Mouse (Mus musculus): ENCODE measurements around the gene Cap1.

Gene Cap1

DNA sequence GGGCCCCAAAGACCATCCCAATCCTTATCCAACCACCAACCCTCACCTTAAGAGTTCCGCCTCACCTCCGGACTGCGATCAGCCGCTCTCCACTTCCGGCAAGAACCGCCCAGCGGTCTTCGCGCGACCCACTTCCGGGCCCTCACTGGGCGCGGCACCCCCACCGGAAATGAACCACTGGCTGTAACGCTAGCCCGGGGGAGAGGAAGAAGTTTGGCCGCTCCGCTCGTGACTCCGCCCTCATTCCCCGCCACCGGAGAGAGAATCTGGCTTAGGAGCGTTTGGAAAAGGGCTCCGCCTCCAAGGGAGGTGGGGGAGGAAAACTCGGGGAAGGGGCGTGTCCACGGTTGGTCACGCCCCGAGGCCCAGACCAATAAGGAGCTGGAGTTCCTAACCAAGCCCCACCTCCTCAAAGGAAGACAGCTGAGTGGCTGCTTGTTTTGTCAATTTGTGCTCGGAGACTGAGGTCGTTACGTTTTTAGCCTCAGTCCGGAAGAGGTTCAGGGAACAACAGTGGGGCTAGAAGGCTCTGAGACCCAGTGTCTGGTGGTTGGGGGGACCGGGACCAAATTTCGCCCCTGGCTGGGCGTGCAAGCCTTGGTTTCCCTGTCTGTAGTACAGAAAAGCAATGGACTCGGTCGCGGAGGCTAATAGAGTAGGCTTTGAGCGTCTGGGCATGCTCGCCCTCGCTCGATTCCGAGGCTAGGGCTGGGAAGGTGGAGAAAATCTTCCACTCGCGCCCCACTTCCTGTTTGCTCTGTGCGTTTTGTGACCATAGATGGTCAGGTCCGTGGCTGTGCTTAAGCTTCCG is at the start of gene Cap1:
Gene Cap1, minus strand, starts transcription at position 289 of the 811 bp plus-strand sequence.
- peak; percentile 97 for DNase-seq

DNA sequence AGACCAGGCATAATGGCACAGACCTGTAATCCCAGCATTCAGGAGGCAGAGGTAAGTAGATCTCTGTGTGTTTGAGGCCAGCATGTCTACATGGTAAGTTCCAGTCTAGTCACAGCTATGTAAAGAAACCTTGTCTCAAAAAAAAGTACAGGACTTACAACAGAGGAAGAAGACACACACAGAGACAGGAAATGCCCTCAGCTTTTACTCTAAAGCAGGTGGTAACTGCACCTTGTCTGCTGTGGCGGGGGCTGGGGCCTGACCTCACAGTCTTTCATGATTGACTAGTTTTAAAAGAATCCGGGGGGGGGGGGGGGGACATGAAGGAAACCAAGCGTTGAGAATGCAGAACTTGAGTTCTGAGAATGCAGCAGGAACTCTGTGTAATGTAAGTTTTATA is 48.0 kb upstream of the Cap1 start:
- no peak for DNase-seq

DNA sequence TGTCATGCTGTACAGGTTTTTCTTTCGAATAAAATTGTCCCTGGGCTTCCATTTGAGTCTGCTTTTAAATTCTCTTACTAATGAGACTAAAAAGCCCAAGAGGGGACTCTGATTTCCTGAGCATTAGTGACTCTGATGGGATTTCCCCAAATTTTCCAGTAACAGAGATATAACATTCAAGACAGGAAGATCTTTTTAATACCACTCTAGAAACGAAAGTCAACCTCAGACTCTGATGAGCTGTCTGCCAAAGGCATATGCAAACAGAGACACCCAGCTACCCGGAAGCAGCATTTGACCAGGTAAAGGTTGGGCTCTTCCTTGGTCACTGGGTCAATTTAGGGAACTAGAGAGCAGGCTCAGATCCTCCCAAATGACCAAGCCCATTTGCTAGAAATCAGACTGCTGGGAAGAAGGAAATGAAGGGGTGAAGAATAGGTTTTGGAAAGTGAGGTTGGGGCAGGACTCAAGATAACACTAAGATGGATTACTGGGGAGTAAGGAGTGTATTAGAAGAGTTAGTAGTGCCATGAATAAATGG is 47.3 kb upstream of the Cap1 start:
- no peak for DNase-seq

DNA sequence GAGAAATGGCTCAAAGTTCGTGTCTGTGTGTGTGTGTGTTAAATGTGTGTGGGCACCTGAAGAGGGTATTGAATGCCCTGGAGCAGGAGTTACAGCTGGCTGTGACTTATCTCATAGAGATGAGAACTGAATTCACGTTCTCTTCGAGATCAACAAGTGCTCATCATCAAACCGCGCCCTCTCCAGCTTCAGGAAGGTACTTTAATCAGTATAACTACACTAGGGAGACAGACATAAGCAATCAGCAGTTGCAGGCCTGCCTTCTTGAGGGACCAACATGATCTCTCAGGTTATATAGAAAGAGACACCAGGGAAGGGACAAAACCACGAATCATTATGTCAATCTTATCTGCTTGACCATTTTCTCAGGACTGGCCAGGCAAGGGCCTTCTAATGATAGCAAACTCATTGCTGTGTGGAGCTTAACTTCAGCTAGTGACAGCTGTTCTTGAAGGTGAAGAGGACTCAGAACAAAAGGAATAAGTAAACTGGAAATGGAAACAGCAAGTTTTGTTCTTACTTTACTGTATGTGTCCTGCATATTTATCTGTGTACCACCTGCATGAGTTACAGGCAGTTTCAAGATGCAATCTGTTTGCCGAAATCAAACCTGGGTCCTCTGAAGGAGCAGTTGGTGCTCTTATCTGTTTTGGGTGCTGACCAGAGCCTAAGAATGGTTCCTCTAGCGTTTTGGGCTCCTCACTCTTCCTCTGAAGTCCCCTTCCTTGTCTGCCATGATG is 46.6 kb upstream of the Cap1 start:
- DNase-seq: no peak

DNA sequence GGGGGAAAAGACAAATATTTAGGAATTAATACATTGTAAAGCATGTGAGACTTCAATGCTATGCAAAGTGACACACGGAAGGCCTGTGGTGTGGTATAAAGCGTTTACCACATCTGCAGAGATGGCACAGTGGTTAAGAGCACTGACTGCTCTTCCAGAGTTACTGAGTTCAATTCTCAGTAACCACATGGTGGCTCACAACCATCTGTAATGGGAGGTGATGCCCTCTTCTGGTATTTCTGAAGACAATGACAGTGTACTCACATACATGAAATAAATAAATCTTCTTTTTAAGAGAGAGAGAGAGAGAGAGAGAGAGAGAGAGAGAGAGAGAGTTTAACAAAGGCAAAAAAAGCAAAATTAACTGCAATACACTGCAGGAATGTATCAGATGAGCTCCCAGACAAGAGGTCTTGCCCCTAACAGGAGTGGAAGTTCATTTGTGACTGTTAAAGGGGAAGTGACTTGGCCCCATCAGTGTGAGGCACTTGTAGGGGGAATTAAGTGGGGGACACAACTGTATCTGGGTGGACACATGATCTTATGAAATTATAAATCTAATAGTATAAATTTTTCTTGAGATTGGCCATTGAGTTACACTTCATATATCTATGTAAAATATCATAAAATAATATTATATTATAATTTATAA is 45.2 kb upstream of the Cap1 start:
- no peak for DNase-seq

DNA sequence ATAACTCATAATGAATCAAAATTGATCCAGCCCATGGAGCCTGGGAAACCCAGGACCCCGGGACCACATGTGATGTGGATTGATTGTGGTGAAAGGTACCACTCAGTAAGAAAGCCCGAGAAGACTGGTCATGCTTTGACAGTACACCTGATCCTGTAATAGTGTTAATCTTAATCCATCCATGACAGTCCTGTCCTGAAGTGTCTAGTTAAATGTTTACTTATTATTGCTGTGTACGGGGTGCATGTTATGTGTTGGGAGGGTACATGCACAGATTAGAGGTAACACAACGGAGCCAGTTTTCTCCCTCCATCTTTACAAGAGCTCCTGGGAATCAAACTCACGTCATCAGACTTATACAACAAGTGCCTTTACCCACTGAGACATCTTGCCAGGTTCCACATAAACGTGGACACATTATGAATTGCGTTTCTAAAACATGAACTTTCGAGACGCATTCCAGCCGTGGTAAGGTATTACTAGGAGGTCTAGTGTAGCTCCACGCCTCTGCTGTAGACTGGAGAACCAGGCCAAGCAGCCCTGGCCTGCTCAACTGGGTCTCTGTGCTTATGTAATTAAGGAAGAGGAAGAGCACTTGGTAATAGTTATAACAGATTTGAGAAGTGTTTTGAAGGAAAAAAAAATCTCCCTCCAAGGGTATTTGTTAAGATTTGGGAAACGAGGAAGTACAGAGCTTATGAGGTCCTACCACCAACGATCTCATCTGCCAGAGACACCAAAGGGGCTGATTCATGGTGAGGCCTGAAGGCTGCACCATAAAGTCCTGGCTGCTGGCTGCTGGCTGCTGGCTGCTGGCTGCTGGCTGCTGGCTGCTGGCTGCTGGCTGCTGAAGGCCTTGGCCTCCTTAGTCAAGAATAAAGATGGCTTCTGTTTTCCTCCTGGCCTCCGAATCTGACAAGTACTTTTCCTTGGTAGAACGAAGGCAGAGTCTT is 37.8 kb upstream of the Cap1 start:
- no peak for DNase-seq

GRCm38 (mm10) chr4:122922841-122923240 is 37.0 kb upstream of the Cap1 start:
- DNase-seq: no peak

- DNase-seq: no peak
Observed at GRCm38 (mm10) chr4:122915985-122916384, 30.1 kb upstream of the Cap1 start.

DNA sequence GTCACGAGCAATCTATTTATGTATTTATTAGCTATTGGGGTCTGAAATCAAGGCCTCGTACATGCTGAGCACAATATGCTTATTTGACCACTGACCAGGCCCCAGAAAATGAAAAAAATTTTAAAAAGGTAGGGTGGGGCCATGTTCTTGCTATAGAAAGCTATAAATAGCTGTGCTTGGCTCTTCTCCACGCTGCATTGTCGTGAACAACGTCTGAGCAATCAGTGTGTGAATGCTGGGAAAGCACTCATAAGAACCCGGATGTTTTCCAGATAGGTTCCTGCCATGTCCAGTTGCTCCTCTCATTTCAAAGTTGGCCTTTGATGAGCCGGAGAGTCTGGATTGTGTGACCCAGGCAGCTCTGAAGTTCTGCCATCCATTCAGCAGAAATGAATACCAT is 28.3 kb upstream of the Cap1 start:
- DNase-seq: no peak

- DNase-seq: no peak
Observed at GRCm38 (mm10) chr4:122912613-122913012, 26.8 kb upstream of the Cap1 start.

DNA sequence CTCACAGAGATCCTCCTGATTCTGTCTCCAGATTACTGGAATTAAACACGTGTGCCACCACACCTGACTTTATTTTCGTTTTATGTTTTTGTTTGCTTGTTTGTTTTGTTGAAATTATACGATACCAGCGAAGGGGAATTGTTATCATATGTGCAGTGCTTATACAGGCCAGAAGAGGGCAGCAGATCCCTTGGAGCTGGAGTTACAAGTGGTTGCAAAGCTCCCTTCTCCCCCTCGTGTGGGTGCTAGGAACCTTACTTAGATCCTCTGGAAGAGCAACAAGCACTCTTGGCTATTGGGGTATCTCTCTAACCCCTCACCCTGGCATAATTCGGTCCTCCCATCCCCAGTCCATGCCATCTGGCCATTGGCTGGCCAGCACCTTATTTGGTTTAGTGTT is 24.7 kb upstream of the Cap1 start:
- DNase-seq: no peak

DNA sequence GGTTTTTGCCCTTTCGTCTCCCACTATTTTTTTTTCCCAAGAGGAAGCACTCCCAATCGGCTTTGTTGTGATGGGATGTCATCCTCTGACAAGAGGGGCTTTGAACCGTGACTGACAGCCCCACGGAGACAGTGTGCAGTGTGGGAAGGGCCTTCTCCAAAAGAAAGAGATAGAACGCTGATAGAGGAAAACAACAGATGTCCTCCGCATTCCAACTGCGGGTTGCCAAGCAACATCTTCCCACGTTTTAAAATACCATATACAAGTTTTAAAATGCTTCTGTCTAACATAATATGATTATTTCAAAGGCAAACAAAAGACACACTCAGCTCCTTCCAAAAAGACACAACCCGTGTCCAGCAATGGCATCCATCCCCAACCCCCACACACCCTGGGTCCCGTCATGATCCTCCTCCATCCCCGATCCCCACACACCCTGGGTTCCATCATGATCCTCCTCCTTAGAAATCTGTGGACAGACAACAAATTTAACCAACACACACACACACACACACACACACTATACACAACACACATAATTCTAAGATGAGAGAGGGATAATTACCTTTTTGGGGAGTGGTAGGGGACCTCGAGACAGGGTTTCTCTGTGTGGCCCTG is 23.8 kb upstream of the Cap1 start:
- peak; percentile 55 for DNase-seq

DNA sequence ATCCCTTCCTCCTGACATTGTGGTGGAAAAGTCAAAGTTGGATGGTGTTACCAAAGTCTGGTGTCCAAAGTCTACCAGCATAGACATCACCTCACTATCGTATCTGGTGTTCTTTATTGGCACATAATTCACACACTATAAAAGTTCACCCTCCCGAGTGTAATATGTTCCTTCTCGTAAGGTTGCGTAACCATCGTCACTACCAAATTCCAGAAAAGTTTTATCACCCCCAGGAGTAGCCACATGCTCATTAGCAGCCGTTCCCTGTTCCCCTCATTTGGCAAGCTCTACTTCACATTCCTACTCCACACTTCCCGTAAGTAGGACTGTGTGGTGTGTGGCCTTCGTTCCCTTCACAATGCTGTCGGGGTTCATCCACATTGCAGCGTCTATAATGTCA is 19.5 kb upstream of the Cap1 start:
- no peak for DNase-seq

DNA sequence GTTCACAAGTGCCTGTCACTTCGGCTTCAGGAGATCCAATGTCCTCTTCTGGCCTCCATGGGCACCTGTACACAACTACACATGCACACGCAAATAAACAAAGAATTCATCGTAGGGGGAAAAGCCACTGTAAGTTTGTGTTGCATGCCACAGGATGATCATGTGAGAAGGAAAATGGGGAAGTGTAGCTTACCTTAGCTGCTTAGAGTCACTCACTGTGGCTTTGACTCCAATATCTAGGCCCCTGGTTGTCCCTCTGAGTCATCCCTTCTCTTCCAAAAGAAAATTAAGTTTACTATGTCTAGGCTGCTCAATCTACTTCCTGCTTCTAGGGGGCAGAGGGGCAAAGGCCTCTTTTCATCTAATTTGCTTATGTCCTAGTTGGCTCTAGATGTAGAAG is 17.9 kb upstream of the Cap1 start:
- DNase-seq: no peak

DNA sequence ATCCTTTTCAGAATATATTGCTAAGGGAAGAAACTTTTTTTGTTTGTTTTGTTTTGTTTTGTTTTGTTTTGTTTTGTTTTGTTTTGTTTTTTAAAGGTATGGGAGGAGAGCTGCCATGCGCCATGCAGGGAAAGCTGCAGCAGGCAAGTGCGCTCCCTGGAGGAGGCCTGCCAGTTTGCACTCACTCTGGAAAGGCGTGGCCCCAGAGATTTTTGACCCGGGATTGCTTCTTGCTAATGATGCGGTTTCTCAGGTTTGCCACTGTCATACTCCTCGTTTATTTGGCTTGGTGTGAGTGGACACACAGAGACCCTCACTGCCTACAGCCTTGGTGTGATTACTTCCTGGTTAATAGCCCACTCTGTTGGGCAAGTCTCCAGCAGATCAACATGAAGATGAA is 16.3 kb upstream of the Cap1 start:
- DNase-seq: no peak

- DNase-seq: peak; percentile 71
Observed at GRCm38 (mm10) chr4:122898313-122898712, 12.5 kb upstream of the Cap1 start.

- no peak for DNase-seq
Observed at GRCm38 (mm10) chr4:122897750-122898149, 11.9 kb upstream of the Cap1 start.

- DNase-seq: no peak
Observed at GRCm38 (mm10) chr4:122892157-122892556, 6.3 kb upstream of the Cap1 start.

DNA sequence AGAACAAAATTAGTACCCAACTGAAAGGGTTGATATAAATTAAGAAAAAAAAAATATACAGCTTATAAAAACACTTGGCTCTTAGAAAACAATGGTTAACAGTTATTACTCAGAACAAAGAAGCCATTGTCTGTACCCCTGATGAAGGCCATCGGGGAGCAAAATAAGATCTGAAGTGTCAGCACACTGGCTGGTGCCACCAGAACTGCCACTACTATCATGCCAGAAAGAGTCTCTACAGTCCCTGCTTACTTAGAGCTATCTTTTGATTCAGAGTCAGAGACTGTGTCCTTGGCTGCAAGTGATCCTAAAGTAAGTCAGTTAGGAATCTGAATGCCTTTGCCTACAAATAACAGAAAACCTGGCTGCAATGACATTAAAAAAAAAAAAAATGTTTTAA is 5.7 kb upstream of the Cap1 start:
- DNase-seq: no peak

DNA sequence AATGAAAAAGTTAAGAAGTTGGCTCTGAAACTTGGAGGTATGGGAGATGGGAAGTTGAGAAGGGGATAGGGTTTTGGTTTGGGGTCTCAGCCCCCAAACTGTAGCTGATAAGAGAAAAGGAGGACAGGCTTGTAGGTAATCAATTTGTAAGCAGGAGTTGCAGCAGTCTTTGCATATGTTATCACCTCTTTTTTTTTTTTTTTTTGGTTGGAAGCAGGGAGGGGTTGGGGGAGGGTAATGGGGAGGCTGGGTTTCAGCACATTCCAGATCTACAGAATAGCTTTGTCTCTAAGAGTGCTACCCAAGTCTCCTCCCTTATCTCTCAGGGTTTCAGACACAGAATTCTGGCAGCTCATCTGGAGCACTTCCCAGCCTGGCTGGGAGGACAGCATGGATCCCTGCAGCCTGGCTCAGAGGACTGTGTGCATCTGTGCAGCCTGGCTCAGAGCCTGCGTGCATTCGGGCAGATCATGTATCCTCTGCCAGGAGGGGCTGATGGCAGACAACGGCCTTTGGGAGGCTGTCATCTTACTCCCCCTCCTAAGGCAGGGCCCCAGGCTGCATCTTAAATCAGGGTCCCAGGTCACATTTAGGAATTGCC is 5.1 kb upstream of the Cap1 start:
- peak; percentile 80 for DNase-seq

GRCm38 (mm10) chr4:122887336-122887735 is 1.5 kb upstream of the Cap1 start:
- no peak for DNase-seq
